Mouse (Mus musculus): Measurements from ENCODE around the gene Lamc3.
"Not testable (repeated sequence)": the region's sequence is repeated elsewhere in the genome, so short reads cannot be mapped to it uniquely, and the experiment has no call there.

The Lamc3 gene

DNA sequence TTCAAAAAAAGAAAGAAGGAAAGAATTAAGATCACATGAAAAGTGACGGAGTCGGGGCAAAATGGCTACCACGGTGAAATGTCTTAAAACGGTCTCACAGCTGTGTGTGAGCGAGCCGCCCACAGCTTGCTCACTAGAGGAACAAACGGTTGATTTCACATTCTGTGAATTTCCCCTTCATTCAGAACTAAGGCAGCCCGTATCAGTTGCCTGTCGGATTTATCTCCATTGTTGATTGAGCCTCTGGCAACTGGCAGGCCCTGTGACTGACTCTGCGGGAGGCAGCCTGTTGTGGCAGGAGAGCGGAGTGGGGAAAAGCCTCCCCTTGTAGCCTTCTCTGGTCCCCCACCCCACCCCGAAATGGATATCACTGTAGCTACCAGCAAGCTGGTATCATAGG lies 10.6 kb upstream of the Lamc3 start:
- no peak for DNase-seq (ENCODE audit: low spot score)

DNA sequence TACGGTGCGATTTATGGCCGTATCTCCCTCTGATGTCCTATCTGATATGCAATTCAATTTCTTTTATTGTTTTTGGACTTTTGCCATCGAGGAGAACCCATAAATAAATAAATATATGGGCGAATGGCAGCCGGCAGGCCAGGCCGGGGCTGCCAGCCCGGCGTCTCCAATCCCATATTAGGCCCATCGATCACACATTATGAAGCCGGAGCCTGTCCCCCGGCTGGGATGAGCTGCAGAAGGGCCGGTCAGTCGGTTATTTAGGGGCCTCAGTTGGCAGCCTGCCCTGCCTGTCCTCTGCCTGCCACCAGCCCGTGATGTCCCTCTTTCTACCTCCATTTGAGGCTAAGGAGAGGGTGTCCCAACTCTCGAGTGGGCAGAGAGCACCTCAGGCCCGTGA lies 8.5 kb upstream of the Lamc3 start:
- DNase-seq (ENCODE audit: low spot score): no peak

DNA sequence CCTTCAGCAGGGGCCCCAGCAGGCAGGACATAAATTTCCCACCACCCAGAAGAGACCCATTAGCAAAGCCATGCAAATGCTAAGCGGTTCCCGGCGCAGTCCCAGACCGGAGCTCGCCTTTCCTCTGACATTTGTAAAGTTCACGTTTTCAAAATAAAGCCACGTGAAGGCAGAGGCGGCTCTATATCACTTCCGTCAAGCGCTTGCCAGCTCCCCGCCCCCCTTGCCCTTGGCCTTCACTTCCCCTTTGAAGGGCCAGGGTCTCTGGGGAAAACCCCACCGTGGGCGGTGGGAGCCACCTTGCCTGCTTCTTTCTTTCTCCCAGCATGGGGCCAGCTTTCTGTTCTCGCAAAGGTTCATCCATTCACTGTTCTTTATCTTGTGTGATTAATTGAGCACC lies 6.2 kb upstream of the Lamc3 start:
- no peak for DNase-seq (ENCODE audit: low spot score)

DNA sequence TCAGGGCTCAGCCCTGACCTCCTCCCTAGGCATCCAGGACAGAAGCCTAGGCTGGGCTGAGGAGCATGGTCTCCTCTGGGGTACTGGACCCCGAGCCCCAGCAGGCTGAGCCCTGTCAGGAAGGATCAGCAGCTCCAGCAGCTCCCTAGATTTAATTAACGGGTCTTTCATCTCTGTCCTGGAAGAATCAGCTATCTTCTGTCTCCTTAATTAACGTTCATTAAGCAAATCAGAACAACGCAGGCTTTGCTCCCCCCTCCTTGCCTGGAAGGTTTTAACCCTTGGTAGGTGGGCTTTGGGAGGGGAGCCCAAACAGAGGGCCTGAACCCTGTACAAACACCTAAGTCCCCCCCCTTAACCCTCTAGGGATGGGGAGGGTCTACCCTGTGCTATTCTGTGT lies 4.0 kb upstream of the Lamc3 start:
- DNase-seq (ENCODE audit: low spot score): no peak

DNA sequence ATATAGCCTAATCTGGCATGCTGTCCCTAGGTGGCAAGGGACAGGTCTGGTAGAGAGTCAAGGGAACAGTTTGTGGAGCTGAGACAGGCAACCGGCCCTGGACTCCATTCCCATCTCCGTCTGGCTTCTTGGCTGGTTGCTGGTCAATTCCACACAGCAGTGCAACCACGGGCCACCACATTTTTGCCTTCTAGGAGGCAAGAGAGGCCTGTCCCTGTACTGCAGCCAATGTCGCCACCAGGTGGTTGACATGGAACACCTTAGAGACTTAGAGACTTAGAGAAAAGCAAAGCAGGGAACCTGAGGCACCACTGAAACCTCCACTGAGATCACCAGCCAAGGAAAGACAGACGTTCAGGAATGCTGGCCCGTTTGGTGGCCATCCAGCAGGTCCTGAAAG lies 2.3 kb upstream of the Lamc3 start:
- peak; percentile 30 for DNase-seq (ENCODE audit: low spot score)

DNA sequence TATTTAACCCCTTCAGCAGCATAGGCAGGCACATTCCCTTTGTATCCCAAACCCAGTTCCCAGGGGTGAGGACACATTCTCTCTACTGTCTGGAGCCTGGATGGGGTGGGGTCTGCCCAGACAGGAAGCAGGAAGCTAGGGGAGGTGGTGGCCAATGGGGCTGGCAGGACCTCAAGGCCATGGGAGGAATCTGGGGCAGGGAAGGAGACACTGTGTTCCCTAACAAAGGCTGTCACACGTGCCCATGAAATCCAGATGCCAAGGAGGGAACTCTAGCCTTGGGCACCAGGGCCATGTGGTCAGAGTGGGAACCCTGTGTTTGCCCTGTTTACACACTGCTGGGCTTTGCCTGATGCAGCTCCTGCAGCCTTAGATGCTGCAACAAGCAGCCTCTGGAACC lies 1.8 kb downstream of the Lamc3 start:
- no peak for DNase-seq (ENCODE audit: low spot score)

DNA sequence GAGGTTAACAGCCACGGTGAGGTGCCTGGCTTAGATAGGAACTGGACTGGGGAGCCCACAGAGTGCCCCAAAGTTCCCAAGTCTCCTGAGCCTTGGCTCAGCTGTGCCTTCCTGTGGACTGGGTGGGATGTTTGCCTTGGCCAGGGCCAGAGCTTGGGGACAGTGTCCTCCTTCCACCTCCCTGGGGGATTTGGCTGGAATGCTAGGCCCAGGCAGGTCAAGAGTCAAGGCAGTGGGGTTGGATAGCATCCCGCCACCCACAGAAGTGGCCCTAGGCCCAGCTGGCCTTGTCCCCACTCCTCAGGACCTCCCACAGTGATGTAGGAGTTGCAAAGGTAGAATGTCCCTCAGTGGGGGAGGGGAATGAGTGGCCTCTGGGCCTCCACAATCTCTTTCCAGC lies 4.1 kb downstream of the Lamc3 start:
- no peak for DNase-seq (ENCODE audit: low spot score)

DNA sequence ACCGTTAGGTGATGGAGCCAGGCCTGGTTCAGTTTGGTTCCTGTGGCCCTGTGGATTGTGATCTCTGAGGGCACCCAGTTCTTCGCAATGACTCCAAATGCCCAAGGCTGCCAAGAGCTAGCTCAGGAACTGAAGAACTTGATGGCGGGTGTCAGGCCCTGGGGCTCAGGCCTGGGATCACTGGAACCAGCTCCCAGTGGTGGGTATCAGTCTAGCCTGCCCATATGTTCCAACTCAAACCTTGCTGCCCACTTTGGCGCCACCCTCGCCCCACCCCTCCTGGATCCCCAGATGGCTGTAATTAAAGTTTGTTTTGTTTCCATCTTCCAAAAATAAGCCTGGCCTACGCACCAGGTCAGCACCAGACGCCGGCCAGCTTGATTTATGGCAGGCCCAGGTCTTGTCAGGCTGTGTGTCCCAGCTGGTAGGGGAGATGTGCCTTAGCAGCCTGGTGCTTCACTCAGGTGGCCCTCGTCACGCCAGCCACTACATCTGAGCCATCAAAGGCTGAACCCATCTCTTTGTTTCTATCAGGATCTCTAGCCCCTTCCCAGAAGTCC lies 6.1 kb downstream of the Lamc3 start:
- DNase-seq (ENCODE audit: low spot score): no peak

DNA sequence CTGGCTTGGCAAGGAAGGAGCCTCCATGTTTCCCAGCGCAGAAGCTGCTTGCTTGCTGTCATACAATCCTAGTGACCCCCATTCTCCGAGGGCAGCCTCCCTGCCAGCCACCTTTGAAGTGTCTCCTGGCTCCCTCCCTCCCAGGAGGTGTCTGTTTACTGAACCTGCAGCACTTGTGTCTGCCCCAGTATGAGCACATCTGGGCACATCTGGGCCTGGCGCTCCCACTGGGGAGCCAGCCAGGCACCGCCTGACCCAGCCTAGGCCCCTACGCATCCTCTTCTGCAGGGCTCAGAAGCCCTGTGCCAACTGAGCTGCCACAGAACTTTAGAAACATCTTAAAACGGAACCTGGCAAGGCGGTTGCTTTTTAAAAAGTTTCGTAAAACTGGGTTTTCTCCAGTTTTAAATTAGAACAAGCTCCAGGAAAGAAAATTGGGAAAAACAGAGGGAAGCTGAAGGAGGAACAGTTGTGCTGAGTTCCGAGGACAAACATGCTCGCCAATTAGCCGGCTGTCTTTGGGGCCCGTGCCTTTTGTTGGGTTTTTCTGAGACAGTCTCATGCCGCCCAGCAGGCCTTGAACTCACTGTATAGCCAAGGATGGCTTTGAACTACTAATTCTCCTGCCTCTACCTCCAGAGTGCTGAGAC lies 7.3 kb downstream of the Lamc3 start:
- DNase-seq (ENCODE audit: low spot score): no peak

DNA sequence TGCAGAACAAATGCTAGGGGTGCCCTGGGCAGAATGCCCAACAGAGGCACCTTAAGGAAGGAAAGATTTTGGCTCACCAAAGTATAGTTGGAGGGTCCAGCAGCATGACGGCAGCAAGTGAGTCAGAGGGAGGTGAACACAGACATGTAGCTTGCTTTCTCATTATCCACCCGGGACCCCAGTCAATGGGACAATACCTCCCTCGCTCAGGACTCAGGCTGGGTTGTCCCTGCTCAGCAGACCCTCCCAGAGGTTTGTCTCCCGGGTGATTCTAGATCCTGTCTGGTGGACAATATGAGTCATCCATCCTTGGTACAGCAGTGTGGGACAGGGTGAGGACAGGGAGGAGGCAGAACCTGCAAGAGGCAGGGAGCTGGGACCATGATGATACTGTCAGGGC lies 13.8 kb downstream of the Lamc3 start:
- no peak for DNase-seq (ENCODE audit: low spot score)

DNA sequence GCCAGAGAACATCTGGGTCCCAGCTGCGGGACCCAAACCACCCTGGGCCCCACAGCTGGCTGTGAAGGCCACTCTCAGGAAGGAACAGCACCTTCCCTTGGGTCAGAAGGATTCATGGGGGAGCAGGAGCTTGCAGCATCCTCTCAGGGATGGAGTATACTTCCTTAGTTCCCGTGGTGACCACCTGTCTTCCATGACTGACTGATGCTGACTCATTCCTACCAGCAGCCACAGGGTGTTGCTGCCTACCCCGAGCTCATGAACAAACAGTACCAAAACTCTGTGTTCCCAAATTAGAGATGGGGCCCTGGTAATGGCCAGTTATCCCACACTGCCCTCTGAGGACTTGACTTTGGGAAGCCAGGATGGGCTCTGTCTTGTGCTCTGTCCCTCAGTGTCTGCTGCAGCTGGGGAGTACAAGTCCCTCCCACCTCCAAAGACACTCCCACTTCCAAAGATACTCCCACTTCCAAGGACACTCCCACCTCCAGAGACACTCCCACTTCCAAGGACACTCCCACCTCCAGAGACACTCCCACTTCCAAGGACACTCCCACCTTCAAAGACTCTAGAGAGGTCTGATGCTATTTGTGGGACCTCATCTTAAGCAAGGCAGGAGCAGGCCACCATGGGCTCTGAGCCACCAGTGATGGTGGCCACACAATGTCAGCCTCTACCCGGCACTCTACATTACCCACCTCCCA lies 14.7 kb downstream of the Lamc3 start:
- DNase-seq (ENCODE audit: low spot score): no peak

DNA sequence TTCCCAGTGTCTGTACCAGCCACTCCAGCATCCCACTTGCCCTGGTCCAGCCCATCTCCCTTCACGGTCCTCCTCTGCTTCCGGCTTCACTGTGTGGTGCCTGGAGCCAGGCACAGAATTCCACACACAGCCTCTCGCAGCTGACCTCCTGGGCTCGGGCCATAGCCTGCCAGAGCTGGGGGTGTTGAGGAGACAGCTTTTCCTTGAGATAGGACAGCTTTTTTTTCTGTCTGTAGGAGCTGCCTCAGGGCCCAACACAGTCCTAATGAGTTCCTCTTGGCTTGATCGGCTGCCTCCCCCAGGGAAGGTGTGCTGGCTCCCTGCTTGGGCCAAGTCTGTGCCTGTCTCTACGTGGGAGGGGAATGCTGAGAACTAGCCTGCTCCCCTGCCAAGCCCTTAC lies 17.0 kb downstream of the Lamc3 start:
- no peak for DNase-seq (ENCODE audit: low spot score)

DNA sequence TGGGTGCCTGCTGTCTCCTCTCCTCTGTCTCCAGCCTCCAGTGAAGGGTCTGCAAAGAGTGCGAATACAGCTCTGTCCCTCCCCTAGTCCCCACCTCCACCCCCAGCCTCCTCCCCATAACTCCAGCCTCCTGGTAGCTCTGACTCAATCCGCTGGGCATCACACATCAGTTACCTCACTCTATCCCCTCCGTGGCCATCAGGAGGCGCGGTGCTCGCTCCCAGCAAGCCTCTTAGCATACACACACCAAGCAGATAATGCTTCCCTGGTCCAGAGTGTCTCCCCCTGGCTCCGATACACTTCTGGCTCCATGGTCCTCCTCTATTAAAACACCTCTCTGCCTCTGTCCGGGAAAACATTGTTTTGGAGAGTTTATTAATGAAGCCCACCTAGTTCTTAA lies 17.5 kb downstream of the Lamc3 start:
- DNase-seq (ENCODE audit: low spot score): no peak

DNA sequence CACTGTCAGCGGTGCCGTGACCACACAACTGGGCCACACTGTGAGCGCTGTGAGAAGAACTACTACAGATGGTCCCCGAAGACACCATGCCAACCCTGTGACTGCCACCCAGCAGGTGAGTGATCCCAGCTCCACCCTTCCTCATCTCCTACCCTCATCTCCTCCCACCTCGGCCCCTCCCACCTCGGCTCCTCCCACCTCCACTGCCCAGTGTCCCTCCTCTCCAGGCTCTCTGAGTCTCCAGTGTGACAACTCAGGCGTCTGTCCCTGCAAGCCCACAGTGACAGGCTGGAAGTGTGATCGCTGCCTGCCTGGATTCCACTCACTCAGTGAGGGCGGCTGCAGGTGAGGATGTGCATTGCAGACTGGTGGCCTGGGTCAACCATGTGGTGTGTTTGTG lies 18.6 kb downstream of the Lamc3 start:
- DNase-seq (ENCODE audit: low spot score): no peak

DNA sequence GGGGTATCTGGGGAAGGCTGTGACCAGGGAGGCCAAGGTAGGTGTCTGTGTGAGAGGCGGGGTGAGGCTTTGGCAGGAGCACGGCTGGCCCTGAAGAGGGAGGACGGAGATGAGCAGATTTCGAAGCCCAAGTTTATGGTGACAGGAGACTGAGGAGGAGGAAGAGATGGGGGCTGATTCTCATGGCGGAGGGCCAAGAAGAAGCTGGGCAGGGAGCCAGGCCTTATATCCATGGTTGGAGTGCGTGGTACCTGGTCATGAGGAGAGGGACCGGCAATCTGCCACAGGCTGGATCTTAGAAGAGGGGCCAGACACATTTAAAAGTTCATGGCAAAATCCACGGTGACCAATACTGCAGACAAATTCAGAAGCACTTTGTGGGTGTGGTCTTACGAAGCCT lies 19.3 kb downstream of the Lamc3 start:
- no peak for DNase-seq (ENCODE audit: low spot score)

DNA sequence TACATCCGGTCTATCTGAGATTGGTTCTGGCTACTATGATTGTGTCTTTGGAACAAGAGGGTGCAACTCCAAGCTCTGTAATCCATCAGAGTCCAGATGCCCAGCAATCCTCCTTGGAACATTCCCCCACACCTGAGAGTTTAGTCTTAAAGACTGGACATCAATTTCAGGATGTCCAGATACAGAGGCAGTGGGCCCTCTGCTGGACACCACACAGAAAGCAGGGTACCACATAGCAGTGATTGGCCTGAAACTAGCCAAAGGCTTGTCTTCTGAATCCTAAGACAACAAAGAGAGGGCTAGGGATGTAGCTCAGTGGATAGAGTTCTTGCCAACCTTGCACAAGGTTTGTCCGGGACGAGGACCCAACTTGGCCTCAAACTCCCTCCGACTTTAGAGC lies 25.5 kb downstream of the Lamc3 start:
- no peak for DNase-seq (ENCODE audit: low spot score)

DNA sequence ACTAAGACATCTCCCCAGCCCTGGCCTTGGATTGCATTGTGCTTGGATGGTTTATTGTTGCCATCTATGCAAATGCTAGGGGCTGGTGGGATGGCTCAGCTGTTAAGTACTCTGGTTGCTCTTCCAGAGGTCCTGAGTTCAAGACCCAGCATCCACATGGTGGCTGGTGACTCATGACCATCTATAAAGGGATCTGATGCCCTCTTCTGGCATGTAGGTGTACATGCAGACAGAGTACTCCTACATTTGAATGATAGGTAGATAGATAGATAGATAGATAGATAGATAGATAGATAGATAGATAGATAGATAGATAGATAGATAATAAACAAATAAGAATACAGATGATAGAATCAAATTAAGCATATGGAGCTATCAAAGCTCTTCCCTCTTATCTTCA lies 27.1 kb downstream of the Lamc3 start:
- not testable (repeated sequence) for DNase-seq (ENCODE audit: low spot score)

DNA sequence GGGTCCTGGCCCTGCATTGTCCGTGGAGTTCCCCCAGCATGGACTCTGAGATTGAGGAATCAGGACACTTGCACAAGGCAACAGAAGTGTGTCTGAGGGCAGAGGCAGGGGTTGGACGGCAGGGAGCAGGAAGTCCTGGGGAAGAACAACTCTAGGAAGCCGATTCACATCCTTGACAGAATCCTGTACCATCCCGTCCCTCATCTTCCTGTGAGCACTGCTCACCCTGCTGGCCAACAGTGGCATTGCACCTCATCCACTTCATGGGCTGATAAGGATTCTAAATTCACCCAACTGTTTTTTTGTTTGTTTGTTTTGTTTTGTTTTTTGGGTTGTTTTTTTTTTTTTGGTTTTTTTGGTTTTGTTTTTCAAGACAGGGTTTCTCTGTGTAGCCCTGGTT lies 28.0 kb downstream of the Lamc3 start:
- DNase-seq (ENCODE audit: low spot score): peak; percentile 81

DNA sequence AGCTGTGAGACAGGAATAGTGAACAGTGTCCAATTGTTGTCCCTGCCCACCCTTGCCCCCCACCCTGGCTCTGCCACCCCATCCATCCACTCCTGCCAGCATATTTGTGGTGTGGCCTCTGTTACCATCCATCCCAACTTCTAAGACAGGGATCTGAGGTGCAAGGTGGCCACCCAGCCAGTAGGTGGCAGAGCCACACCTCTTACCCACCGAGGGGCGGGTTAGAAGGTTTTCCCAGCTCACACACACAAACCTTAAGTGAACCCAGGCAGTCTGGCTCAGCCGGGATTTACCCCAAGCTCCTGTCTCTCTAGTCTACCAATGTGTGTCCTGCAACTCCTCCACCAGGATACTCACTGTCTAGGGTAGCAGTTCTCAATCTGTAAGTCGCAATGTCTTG lies 30.5 kb downstream of the Lamc3 start:
- peak; percentile 44 for DNase-seq (ENCODE audit: low spot score)

DNA sequence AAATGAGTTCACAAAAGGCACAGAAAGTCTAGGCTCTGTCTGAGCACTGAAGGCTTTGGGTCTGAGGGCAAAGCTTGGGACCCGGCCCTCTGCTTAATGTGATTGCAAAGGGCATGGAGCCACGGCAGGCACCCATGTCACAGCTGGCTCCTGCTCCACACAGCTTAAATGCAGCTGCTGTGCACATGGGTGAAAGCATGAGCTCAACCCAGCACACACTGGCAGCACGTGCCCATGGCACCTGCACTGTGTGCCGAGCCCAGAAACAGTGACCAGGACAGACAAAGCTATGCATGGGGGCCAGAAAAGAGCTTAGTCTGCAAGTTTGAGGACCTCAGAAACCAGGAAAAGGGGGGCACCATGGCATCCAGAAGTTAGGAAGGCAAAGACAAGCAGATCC lies 36.6 kb downstream of the Lamc3 start:
- no peak for DNase-seq (ENCODE audit: low spot score)

DNA sequence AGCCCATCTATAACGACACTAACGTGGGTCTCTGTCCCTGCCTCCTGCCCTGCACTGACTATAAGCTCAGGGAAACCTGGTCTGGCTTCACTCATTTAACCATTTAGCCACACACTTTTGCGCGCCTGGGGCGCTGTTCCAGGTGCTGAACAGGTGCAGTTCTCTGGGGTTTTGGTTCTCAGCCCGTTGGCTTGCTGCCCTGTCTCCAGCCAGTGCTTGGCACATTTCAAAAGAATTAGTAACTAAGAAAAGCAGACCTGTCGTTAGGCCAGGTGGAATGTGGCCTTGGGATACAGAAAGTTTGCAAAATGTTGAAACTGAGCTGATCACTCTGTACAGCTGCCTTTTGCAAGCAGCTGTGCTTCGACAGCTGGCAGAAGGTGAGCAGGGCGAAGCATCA lies 37.7 kb downstream of the Lamc3 start:
- peak; percentile 32 for DNase-seq (ENCODE audit: low spot score)

DNA sequence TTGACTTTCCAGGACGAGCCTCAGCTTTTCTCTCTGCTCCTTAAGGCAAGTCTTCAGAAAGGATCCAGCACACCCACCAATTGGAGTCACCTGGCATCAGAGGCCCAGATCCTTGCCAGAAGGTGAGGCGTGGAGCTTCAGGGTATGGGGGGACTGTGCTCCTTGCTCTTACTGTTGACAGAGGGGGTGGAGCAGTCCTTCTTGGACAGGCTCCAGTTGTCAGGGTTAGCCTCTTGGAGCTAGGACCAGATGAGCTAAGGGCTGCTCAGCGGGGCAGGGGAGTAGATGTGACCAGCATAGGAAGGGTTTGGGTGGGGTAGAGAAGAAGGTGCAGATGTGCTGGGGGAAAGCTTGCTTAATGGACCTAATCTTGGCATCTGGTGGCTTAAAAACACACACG lies 38.8 kb downstream of the Lamc3 start:
- DNase-seq (ENCODE audit: low spot score): no peak

DNA sequence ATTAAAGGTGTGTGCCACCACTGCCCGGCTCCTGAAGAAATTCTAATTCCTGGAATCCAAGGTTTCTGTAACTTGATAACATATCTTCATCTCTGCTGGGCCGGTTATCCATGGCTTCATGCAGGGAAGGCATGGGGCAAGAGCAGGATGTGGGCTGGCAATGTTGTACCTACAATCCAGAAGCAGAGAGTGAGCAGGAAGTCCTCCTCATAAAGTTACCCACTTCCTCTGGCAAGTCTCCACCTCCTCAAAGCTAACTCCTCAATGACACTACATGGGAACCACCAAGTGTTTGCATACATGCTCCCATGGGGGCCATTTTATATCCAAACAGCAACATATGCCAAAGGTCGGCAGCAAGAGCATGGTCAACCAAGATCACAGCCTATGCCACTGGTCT lies 42.6 kb downstream of the Lamc3 start:
- DNase-seq (ENCODE audit: low spot score): no peak

DNA sequence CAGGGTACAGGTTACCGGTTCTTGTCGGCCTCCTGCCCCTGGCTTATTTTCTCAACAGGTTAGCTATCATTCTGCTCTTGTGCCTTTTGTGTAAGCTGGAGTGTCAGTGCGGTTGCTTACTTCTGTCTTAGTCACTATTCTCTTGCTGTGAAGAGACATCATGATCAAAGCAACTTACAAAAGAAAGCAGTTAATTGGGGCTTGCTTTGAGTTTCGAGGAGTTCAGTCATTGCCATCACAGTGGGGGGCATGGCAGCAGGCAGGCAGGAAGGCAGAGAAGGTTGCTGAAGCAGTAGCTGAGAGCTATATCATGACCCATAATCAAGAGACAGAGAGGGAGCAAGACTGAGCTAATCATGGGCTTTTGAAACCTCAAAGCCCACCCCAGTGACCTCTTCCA lies 47.5 kb downstream of the Lamc3 start:
- DNase-seq (ENCODE audit: low spot score): no peak
